Comparison of ENCODE assay signal across 9 mouse cellular contexts in genomic region chr10:5554941-5555340, GRCm38 (mm10). TPM values are rescaled to one million over a fixed set of nuclear protein-coding genes. Genes with fewer than 3 reads are reported as not detected.
DNase-seq lines count a peak whose midpoint lies in the region; ATAC-seq lines count a peak whose summit lies in the region.
"Had no signal": no experiment of that assay in that cellular context is flagged by ENCODE, and none has a peak within 500 bp of the region (broad histone marks: within the 10 kb centered on the region; RNA-seq: fewer than 3 reads in every experiment).

No protein-coding gene starts in this region.

- H3K9ac ChIP-seq in embryonic facial prominence, embryonic 11.5 days (replicated peaks; ENCODE audit: low read length), result no peak overlapping the region
- H3K9ac ChIP-seq: liver, embryonic 15.5 days had no signal

- no peaks in the 10 kb centered on the region for H3K4me1 ChIP-seq in embryonic facial prominence, embryonic 11.5 days (ENCODE audit: control insufficient read depth, insufficient read depth, low read length)
- H3K4me1 ChIP-seq: liver, embryonic 15.5 days had no signal

- no peak overlapping the region for H3K27ac ChIP-seq in embryonic facial prominence, embryonic 11.5 days (replicated peaks; ENCODE audit: low read depth, low read length)
- H3K27ac ChIP-seq: liver, embryonic 15.5 days had no signal

- no peak overlapping the region for H3K4me3 ChIP-seq in embryonic facial prominence, embryonic 11.5 days (ENCODE audit: low read depth, low read length)
- H3K4me3 ChIP-seq: liver, embryonic 15.5 days had no signal

- WGBS in embryonic facial prominence, embryonic 11.5 days, result 21% methylated on average over 5 of the region's 5 CpGs

- no peak overlapping the region for H3K4me2 ChIP-seq in embryonic facial prominence, embryonic 11.5 days (ENCODE audit: low read depth, low read length)
- H3K4me2 ChIP-seq: liver, embryonic 15.5 days had no signal

- H3K36me3 ChIP-seq in embryonic facial prominence, embryonic 11.5 days (replicated peaks; ENCODE audit: control insufficient read depth, insufficient read depth, low read depth, low read length), result no peaks in the 10 kb centered on the region
- H3K36me3 ChIP-seq: liver, embryonic 15.5 days had no signal

- intact Hi-C loops in left cerebral cortex, postnatal 10 days (cut with DNase I), result loop anchor here (5.0 kb wide), 2 partner anchors 73 to 198 kb away; no protein-coding TSS in a partner anchor

- DNase-seq in adrenal gland, postnatal 10 days, result peak; percentile 15
- DNase-seq in adrenal gland, adult 8-10 months, result no peak
- DNase-seq in left cerebral cortex, postnatal 10 days (ENCODE audit: extremely low spot score in 1 of 2, low spot score in 2 of 2), result peak; percentile 15 to 24
- no peak for DNase-seq in left cerebral cortex, adult 11 months (ENCODE audit: low spot score)
- DNase-seq in NIH3T3 (ENCODE audit: low read depth), result peak; percentile 59
- peak; percentile 2 for DNase-seq in embryonic facial prominence, embryonic 11.5 days (ENCODE audit: low spot score)
- DNase-seq in urinary bladder, postnatal 25 days (ENCODE audit: low spot score), result no peak

- no peak for ATAC-seq in embryonic facial prominence, embryonic 11.5 days (replicated peaks; ENCODE audit: insufficient number of reproducible peaks, low FRiP score, low TSS enrichment, low read depth)
- ATAC-seq in neutrophil, adult 5-6 weeks (ENCODE audit: extremely low read depth, insufficient number of reproducible peaks, low FRiP score, poor library complexity, severe bottlenecking), result peak; percentile 56; the same call in 1 of the 2 replicates

- no peaks in the 10 kb centered on the region for H3K9me3 ChIP-seq in embryonic facial prominence, embryonic 11.5 days (replicated peaks; ENCODE audit: control insufficient read depth, low read length)
- H3K9me3 ChIP-seq: liver, embryonic 15.5 days had no signal

- no peaks in the 10 kb centered on the region for H3K27me3 ChIP-seq in embryonic facial prominence, embryonic 11.5 days (ENCODE audit: control insufficient read depth, insufficient read depth, low read length)

RNA-seq across cellular contexts. Expression of gene Syne1, which starts 3.7 kb away (rescaled TPM):
- 10 to 100 TPM; 17.7 to 24.4 TPM for total RNA-seq in adrenal gland, postnatal 10 days (2021)
- 10 to 100 TPM; 23.6 to 41.7 (median 31.8) TPM for total RNA-seq in adrenal gland, adult 8-10 months (2022)
- 100 to 1,000 TPM; 142 to 150 TPM for total RNA-seq in left cerebral cortex, postnatal 10 days (2021)
- polyA plus RNA-seq in embryonic facial prominence, embryonic 11.5 days (2014; fragmentation: Nextera tagmentation; extraction: Ambion mirVana), result 3.1 and 3.6 TPM in 2 replicates
- total RNA-seq in neutrophil, adult 5-6 weeks (2017), result 68.5 and 71.5 TPM in 2 replicates

RNA-seq across cellular contexts. Expression of gene Myct1, which starts 38.6 kb away (rescaled TPM):
- total RNA-seq in adrenal gland, postnatal 10 days (2021), result 10 to 100 TPM in 1 of 2 experiments, 1 to 10 TPM in 1; 8.5 to 13.4 TPM
- total RNA-seq in adrenal gland, adult 8-10 months (2022), result 1 to 10 TPM; 2.8 to 7.2 (median 4.7) TPM
- under 1 TPM; 0.64 to 0.99 TPM for total RNA-seq in left cerebral cortex, postnatal 10 days (2021)
- 4.7 and 4.9 TPM in 2 replicates for polyA plus RNA-seq in embryonic facial prominence, embryonic 11.5 days (2014; fragmentation: Nextera tagmentation; extraction: Ambion mirVana)
- 0.74 and 0.81 TPM in 2 replicates for total RNA-seq in neutrophil, adult 5-6 weeks (2017)

Comparison
In these comparisons a context has a peak if more than half of its experiments do, and no peak if none do; other contexts are left out.
1. DNase-seq: peak in adrenal gland, postnatal 10 days (single experiment), left cerebral cortex, postnatal 10 days (2 of 2), NIH3T3 (single experiment) and embryonic facial prominence, embryonic 11.5 days (single experiment); none in adrenal gland, adult 8-10 months (single experiment), left cerebral cortex, adult 11 months (single experiment) and urinary bladder, postnatal 25 days (single experiment).